Mouse (Mus musculus): ENCODE results near the gene Pou4f1. TPM values are rescaled to one million over a fixed set of nuclear protein-coding genes. Genes with fewer than 3 reads are reported as not detected.

Pou4f1 gene
- polyA plus RNA-seq, 1 experiment: 13.0 TPM

- TF ChIP-seq GATA1 (IDR thresholded peaks at IDR 0.05; ENCODE audit: low read length): no peak
Observed at GRCm38 (mm10) chr14:104459513-104460111, 8.2 kb downstream of the Pou4f1 start.

- no peak for TF ChIP-seq GATA1 (IDR thresholded peaks at IDR 0.05; ENCODE audit: low read length)
Observed at GRCm38 (mm10) chr14:104458728-104459512, 8.9 kb downstream of the Pou4f1 start.

- no peak for TF ChIP-seq GATA1 (IDR thresholded peaks at IDR 0.05; ENCODE audit: low read length)
Observed at GRCm38 (mm10) chr14:104457966-104458710, 9.7 kb downstream of the Pou4f1 start.

GRCm38 (mm10) chr14:104456976-104457375 lies 10.8 kb downstream of the Pou4f1 start:
- no peak for TF ChIP-seq GATA1 (IDR thresholded peaks at IDR 0.05; ENCODE audit: low read length)

GRCm38 (mm10) chr14:104453824-104454223 lies 14.0 kb downstream of the Pou4f1 start:
- no peak for TF ChIP-seq GATA1 (IDR thresholded peaks at IDR 0.05; ENCODE audit: low read length)

GRCm38 (mm10) chr14:104434293-104434692 lies 33.5 kb downstream of the Pou4f1 start:
- TF ChIP-seq GATA1 (IDR thresholded peaks at IDR 0.05; ENCODE audit: low read length): no peak

GRCm38 (mm10) chr14:104430819-104431218 lies 37.0 kb downstream of the Pou4f1 start:
- no peak for TF ChIP-seq GATA1 (IDR thresholded peaks at IDR 0.05; ENCODE audit: low read length)

GRCm38 (mm10) chr14:104423688-104424470 lies 43.9 kb downstream of the Pou4f1 start:
- no peak for TF ChIP-seq GATA1 (IDR thresholded peaks at IDR 0.05; ENCODE audit: low read length)

Other genes starting within 250 kb of the Pou4f1 start
- gene Rnf219, start 54.6 kb upstream of the Pou4f1 start, polyA plus RNA-seq (2012): 1.5 and 2.1 TPM in 2 replicates

Measured in G1E-ER4 (cell line).